Mouse (Mus musculus): Measurements from ENCODE around the gene Add3.
A peak's percentile ranks its signal among the peaks of the same experiment; 100 is the strongest.

The Add3 gene

DNA sequence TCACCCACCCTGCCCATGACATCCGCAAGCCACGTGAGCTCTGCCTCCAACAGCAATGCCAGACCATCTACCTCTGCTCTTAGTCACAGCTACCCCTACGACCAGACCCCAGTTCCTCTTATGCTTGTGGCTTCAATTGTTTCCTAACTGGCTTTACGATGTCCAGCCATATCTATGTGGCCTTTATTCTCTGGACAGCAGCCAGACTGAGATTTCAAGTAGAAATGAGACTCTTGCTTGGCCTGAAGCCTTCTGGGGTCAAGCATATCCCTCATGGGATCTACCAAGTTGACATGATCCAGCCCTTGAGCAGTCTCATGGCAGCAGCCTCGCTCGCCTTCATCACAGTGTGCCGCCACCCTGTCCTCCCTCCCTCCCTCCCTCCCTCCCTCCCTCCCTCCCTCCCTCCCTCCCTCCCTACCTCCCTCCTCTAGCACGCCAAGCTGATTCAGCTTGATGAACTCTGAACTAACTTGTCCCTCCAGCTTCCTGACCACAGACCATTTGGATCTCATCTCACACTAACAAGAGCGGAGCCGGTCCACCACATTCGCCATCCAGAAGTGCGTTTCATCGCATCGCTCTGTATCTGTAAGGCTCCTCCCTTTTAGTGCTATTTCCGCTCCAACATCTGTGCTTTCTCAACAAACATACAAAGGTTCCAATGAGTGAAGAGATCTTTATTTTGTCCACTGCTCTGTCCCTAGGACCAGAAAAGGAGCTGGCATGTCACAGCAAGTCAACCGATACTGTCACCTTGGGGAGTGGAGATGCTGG lies 9.7 kb upstream of the Add3 start:
- no peak for DNase-seq (ENCODE audit: low spot score)

- DNase-seq (ENCODE audit: low spot score), result no peak
Observed at GRCm38 (mm10) chr19:53132471-53132870, 7.8 kb upstream of the Add3 start.

DNA sequence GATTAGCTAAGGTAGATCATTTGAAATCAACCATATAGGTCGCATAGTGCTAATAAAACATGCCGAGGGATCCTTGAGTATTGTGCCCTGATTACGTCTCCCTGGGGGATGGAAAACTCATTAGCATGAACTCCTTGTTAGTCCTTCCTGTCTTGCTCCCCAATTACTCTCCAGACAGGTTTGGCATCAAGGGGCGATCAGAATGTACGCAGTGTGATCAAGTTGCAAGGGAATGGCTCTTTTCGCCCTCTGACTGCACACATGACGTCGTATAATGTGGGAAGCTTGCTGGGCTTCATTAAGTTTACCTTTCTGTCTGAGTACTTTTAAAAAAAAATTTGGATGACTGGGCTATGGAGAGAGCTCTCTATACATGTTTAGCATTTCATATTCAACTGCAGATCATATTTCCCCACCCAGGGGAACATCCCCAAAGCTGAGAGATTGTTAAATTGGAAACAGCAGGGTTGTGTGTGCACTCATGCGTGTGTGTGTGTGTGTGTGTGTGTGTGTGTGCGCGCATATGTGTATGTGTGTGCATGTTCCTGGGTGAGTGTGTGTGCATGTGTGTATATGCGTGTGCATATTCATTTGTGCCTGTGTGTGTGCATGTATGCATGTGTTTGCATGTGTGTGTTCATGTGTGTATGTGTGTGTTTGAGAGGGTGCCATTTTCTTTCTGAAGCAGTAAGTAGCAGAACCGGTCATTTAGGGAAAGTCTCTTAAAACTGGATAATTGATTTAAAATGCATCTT lies 3.7 kb upstream of the Add3 start:
- no peak for DNase-seq (ENCODE audit: low spot score)

DNA sequence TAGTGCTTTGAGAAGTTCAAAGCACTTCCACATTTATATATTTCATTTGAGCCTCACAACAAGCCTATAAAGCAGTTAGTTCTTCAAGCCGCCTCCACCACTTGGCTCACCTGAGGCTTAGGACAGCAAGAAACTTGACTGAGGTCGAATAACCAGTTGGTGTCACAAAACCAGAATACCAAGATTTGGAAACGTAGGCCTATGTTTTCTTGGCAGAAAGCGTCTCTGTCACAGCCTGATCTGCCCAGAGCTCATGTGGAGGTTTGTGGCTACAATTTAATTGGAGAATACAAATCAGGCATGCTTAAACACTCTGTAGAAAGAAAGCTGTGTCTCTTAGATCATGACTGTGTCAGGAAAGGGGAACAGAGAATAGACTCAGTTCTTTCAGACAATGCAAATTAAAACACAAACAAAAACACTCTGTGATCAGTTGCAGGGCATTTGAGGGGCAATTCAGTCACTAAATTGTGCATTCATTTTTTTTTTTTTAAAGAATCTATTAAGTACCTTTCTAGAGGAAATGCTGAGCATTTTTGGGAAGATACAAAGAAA lies 3.0 kb upstream of the Add3 start:
- no peak for DNase-seq (ENCODE audit: low spot score)

DNA sequence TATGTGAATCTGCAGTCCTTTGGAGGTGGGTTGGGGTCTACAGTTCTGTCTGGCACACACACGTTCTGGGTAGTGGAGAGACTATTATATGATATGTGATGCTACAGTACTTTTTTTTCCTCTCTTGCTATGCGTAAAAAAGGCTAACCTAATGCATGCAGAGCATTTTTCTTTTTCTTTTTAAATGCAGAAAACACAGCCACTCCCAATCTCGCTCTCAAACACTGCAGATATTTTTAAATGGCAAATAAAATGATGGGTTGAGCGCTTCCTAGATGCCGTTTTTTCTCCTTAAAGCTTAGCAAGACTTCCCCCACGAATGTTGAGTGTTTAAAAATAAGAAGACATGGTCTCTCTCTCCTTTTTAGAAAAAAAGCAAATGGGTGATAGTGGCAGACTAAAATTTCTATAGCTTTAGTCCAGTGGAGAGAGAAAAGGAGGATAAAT lies 584 bp downstream of the Add3 start:
- DNase-seq (ENCODE audit: low spot score), result no peak

DNA sequence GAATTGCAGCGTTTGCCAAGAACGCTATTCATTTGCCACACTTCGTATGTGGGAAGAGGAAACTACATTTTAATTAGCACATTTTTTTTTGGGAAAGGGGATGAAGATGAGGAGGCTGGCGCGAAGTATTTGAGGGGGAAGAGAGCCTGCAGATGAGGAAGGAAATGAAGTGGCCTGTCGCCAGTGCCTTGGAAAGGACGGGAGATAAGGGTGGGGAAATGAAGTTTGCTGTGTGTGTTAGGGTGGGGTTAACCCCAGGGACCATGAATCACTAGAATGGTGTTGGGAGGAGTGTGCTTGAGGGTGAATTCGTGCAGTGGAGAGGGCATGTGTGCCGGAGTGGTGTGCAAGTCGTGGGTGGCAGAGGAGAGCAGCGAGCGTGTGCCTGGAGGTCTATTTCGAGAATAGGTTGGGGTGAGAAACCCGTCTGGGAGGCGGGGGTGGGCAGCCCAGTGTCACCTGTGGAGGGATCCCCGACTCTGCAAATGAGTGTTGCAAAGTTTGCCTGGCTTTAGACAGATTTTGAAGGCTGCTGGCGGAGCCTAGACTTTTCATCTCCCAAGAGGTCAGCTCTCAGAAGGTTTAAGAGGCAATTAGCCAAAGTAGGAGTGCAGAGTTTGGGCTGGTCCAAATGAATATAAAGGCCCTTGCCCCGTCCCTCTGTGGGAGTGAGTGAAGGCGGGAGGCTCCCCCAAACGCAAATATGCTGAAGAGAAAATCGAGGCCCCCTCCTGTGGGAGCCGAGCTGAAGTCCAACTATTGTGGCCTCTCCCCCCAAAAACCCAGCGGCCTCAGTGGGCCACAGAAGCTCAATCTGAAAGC lies 1.2 kb downstream of the Add3 start:
- DNase-seq (ENCODE audit: low spot score), result peak; percentile 44

DNA sequence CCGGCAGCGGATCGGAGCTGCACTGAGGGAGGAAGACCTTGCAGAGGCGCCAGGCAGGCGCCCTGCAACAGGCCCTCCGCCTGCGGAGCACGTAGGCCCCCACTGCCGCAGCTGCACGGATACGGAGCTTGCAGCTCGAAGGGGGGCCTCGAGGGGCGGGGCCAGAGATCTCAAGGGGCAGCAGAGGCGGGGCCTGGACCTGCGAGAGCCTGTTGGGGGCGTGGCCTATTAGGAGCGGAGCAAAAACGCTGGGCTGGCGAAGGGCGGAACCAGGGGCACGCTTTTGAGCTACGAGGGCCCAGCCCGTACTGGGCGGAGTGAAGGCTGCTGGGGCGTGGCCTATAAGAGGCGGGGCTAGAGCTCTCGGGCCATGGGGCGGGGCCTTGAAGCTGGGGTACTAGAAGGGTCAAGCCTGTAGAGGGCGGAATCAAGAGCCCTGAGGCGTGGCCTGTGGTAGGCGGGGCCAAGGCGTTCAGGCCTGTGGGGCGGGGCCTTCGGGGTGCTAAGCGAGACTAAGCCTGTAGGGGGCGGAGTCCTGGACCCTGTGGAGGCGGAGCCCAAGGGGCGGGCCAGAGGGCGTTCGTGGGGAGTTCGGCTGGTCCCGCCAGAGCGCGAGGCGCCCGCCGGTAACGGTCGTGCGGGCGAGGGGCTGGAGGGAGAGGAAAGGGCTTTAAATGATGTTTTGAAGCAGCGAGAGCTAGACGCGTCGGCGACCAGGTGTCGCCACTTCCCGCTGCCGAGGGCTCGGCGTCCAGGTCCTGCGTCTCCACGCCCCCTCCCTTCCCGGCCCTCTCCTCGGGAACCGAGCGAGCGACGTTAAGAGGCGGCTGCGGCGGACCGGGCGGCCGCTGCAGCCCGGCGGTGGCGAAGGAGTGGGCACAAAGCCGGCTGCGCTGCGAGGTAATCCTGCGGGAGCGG lies 2.2 kb downstream of the Add3 start:
- DNase-seq (ENCODE audit: low spot score), result peak; percentile 100

GRCm38 (mm10) chr19:53143108-53143971 lies 3.1 kb downstream of the Add3 start:
- peak; percentile 33 for DNase-seq (ENCODE audit: low spot score)

DNA sequence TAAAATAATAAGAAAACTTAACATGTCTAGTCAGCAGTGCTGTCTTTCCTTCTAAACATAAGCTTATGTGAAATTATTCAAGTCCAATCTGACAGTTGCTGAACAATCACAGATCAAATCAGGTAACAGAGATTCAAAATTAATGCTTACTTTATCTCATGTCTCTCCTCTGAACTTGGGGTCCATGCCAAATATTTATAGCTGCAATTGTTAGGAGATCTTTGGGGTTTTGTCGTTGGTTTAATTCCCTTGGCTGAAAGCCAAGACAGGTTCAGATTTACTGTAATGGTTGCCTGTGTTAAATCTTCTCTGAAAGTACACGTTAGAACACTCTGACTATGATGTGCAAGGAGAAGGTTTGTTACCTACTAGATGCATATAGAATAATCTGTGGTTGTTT lies 4.8 kb downstream of the Add3 start:
- no peak for DNase-seq (ENCODE audit: low spot score)

DNA sequence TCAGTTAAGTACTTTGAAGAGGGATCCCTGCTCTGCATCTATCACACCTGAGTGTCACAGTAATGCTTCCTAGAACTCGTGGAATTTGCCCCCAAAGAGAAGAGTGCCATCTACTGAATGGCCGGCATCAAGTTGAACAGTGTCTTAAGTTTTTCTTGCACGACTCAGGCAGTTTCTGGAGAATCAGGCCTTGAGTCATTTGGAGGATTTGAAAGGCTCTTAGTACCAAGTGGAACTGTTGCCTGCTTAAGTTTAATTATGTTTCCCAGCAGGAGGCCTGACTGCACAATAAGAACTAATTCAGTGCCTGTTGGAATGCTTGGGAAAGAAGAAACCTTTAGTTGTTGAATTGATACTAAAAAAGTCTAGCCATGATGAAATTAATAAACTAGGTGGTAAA lies 9.1 kb downstream of the Add3 start:
- no peak for DNase-seq (ENCODE audit: low spot score)

DNA sequence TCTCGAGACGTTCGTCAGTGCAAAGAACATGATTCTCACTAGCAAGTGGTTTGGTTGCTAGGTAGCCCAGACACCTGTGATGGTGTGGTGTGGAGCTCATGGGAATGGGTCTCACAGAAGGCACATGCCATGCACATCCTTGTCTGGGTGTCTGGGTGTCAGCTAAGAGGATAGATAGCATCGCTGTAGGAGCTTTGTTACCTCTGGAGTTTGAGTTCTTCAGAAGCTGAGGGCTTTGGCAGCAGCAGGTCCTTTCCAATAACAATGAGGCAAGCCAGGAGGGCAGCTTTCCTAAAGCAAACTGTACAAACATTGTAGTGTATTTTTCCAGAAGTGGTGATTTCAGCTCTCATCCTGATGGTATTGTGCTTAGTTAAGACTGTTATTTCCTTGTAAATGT lies 12.2 kb downstream of the Add3 start:
- DNase-seq (ENCODE audit: low spot score), result no peak

DNA sequence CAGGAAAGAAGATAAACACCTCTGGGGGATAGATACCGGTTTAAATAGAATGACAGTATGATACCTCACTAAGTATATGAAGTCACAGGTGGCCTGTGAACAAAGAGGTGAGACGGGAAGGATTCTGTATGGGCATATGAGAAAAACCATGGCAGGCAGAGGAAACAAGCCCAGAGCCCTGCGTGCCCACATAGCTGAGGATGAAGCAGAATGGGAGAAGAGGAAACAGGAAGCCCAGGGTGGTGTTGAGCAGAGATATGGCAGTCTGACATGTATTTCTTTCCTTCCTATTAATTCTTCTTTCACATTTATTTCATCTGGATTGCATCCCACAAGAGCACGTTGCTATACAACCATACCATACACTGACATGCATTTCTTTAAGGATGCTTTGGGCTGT lies 12.9 kb downstream of the Add3 start:
- no peak for DNase-seq (ENCODE audit: low spot score)

- DNase-seq (ENCODE audit: low spot score), result no peak
Observed at GRCm38 (mm10) chr19:53154156-53154555, 13.9 kb downstream of the Add3 start.

- DNase-seq (ENCODE audit: low spot score), result no peak
Observed at GRCm38 (mm10) chr19:53156361-53156760, 16.1 kb downstream of the Add3 start.

DNA sequence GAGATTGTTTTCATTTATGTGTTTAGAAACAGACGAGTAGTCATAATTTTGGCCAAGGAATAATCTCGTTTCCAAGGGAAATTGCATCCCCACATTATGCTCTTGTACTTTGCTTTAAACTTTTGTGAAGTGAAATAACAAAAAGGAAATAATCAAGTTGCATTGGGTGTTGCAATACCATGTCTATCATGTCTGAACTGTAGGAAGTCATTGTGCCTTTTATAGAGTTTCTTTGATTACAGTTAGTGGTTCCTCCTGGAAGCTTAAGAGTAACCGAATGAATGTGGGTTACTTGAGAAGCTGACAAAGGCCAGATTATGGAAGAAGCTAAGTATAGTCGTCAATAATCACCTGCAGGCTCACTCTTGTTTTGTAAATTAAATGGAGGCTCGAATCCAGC lies 16.9 kb downstream of the Add3 start:
- no peak for DNase-seq (ENCODE audit: low spot score)

GRCm38 (mm10) chr19:53159351-53159750 lies 19.1 kb downstream of the Add3 start:
- DNase-seq (ENCODE audit: low spot score), result no peak

DNA sequence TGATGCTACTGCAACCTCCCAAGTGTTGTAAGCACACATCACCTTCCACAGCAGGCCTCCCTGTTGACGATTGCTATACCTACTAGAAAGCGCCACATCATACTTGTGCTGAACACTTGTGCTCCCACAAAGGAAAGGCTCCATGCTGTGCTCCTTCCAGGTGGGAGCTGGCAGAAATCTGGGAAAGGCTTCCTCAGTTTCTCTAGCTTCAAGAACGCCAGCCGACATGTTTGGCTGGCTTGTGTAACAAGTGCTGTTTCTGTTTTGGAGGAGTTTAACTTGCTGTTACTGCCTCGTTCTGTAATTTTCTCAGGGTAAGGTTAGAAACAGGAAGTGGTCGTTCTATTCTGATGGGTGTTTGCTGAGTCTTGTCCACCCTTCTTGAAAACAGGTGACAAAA lies 22.7 kb downstream of the Add3 start:
- DNase-seq (ENCODE audit: low spot score), result no peak

- DNase-seq (ENCODE audit: low spot score), result no peak
Observed at GRCm38 (mm10) chr19:53164645-53165044, 24.4 kb downstream of the Add3 start.

DNA sequence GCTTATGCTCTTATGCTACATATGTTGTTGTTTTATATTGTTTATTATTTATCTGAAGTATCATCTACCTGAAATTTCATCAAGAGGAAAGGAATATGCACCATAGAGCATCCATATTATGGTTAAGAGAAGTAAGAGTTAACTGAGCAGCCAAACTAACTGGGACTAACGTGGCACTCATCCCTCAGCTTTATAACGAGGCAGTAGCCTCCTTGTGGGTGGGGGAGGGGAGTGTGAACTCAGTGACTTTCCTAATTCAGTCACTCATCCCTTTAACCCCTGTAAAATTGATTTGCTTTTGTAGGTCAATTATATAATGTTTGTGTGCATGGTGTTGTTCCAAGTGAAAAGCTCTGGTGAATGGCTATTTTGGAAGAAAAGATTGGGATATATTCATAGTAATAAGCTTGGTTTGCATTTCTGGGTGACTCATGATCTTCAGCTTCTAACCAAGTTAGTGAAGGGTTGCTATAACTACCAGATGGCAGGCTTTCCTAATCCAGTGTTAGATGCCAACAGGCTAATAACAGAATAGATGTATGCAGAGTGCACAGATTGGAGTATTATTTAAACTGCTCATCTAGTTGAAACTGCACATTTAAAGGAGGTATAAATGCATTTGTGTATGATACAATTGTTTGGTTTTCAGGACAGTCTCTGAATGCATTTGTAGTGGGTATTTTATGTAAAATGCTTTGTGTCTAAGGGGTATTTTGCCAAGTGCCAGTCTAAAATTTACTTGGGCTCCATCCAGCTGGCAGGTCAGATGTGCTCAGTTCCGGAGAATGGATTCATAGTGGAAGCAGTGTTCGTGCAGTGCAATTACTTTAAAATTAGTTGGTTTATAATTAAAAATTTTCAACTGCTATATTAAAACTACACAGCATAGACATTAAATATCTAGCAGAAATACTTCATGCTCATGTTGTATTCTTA lies 25.3 kb downstream of the Add3 start:
- DNase-seq (ENCODE audit: low spot score), result no peak

Data from yolk sac, embryonic 10.5 days (tissue).